Mouse (Mus musculus): ENCODE data around the gene Mrpl53.
A peak's percentile ranks its signal among the peaks of the same experiment; 100 is the strongest.

Mrpl53 gene

GRCm38 (mm10) chr6:83108762-83109668 lies at the start of gene Mrpl53:
TSS of gene Mrpl53 (plus strand) at chr6:83109040.
- no peak for DNase-seq (ENCODE audit: low read depth)

- no peak for DNase-seq (ENCODE audit: low read depth)
Observed at GRCm38 (mm10) chr6:83065995-83066394, 42.8 kb upstream of the Mrpl53 start.

- no peak for DNase-seq (ENCODE audit: low read depth)
Observed at GRCm38 (mm10) chr6:83066441-83066840, 42.4 kb upstream of the Mrpl53 start.

GRCm38 (mm10) chr6:83068221-83068620 lies 40.6 kb upstream of the Mrpl53 start:
- no peak for DNase-seq (ENCODE audit: low read depth)

- DNase-seq (ENCODE audit: low read depth): no peak
Observed at GRCm38 (mm10) chr6:83068706-83069487, 39.9 kb upstream of the Mrpl53 start.

GRCm38 (mm10) chr6:83069488-83070246 lies 39.2 kb upstream of the Mrpl53 start:
- DNase-seq (ENCODE audit: low read depth): no peak

- no peak for DNase-seq (ENCODE audit: low read depth)
Observed at GRCm38 (mm10) chr6:83070247-83070310, 38.8 kb upstream of the Mrpl53 start, which contains the start of gene Tlx2. TSS of gene Tlx2 (minus strand) at chr6:83070293.

GRCm38 (mm10) chr6:83070311-83071219 lies 38.3 kb upstream of the Mrpl53 start:
- DNase-seq (ENCODE audit: low read depth): no peak

GRCm38 (mm10) chr6:83071220-83071619 lies 37.6 kb upstream of the Mrpl53 start:
- DNase-seq (ENCODE audit: low read depth): no peak

- no peak for DNase-seq (ENCODE audit: low read depth)
Observed at GRCm38 (mm10) chr6:83074979-83075378, 33.9 kb upstream of the Mrpl53 start.

- peak; percentile 15 for DNase-seq (ENCODE audit: low read depth)
Observed at GRCm38 (mm10) chr6:83077630-83078323, 31.1 kb upstream of the Mrpl53 start, which contains the start of gene Pcgf1. TSS of gene Pcgf1 (plus strand) at chr6:83077869.

GRCm38 (mm10) chr6:83078324-83078858 lies 30.4 kb upstream of the Mrpl53 start:
- peak; percentile 89 for DNase-seq (ENCODE audit: low read depth)

GRCm38 (mm10) chr6:83080210-83080609 lies 28.6 kb upstream of the Mrpl53 start:
- DNase-seq (ENCODE audit: low read depth): no peak

GRCm38 (mm10) chr6:83083497-83083896 lies 25.3 kb upstream of the Mrpl53 start:
- no peak for DNase-seq (ENCODE audit: low read depth)

GRCm38 (mm10) chr6:83084477-83084876 lies 24.4 kb upstream of the Mrpl53 start:
- DNase-seq (ENCODE audit: low read depth): no peak

- DNase-seq (ENCODE audit: low read depth): no peak
Observed at GRCm38 (mm10) chr6:83086121-83087035, 22.5 kb upstream of the Mrpl53 start, which contains the start of gene Lbx2. TSS of gene Lbx2 (plus strand) at chr6:83086367.

GRCm38 (mm10) chr6:83087205-83087925 lies 21.5 kb upstream of the Mrpl53 start:
- DNase-seq (ENCODE audit: low read depth): no peak

GRCm38 (mm10) chr6:83087926-83088260 lies 20.9 kb upstream of the Mrpl53 start:
- no peak for DNase-seq (ENCODE audit: low read depth)
